Mouse (Mus musculus) neutrophil, adult 83 days (primary cell): ENCODE results near the gene Pbrm1. TPM values are rescaled to one million over a fixed set of nuclear protein-coding genes. Genes with fewer than 3 reads are reported as not detected.

ENCODE experiments used
- total RNA-seq, 2 experiments: library from RNA; stranded (reverse); gene quantifications; one replicate each; pipeline ENCODE4 v1.2.4; 2023

The Pbrm1 gene
- 10 to 100 TPM; 52.5 to 55.0 TPM for total RNA-seq

DNA sequence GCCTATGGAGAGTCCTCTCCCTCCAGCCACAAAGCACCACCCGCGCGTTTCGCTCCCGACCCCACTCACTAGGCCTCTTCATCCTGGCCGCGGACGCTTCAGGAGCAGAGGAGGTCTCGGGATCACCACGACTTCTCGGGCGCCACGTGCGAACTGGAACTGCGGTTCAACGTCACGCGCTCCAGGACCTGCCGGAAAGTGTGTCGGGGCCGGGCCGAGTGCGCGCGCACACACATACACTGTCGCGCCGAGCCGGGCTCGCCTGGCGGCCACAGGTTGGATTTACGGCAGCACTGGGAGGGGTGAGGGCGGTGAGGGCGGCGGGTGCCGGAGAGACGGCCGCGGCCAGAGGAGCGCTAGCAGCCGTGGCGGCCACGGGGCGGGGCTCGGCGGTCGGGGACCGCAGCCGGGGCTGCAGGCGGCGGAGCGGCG, at the start of gene Pbrm1, which contains the start of gene Gnl3:
Pbrm1 (plus strand) TSS at position 279 of the 432 bp plus-strand sequence.
Gnl3 (minus strand) TSS at position 293 of the 432 bp plus-strand sequence.

DNA sequence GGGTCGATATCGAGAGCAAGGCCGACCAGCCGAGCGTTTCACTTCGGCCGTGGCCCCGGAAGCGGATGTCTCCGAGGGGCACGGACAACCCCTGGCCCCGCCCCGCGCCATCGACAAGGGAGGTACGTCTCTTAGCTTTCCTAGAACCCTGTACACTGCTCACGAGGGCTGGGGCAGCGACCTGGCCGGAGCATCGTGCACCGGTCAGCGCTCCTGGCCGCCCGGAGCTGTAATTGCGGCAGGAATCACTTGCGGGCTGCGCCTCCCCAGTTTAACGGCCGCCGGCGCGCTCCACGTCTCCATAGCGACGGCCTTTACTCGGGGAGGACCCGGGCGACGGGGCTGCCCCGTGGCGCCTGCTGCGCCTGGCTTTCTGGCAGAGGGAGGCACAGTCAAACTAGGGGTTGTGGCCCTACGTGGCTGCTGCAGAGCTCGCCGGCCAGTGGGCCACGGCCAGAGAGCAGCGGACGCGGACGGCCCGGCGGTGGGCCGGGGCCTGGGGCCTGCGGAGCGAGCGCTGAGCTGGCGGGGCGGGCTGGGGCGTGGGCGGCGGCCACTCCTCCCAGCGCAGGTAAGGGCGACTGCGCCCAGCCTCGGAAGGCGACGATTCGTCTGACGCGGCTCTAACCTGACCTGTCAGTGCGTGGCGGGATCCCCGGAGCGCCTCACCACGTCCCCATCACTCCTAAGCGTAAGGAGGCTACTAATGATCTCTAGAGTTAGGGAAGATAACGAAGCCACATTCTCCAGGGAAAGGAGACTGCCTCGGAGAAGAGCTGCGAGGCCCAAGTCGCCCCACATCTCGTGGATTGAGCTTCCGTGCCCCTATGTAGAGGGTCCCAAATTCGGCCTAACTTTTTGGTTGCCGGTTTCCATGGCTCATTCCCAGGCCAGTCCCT, 17.4 kb upstream of the Pbrm1 start, which contains the start of the genes Glt8d1 and Spcs1:
Glt8d1 (plus strand) TSS at position 94 of the 899 bp plus-strand sequence.
Spcs1 (minus strand) TSS at position 366 of the 899 bp plus-strand sequence.

DNA sequence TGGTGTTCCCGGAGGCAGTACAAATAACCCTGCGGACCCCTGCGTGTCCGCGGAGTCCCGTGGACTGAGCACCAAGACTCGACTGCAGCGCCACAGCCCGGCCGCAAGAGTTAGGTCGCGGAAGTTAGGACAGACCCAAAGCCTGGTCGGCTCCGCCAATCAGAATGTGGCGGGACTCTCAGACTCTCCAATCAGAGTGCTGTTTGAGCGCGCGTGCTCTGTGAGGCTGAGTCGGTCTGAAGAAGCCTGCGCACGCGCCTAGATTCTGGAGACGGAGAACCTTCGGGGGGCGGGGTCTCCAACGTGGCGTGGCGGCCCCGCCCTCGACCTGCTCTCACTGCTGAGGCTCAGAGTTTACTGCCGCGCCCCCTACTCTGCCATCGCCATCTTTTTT, 109.9 kb downstream of the Pbrm1 start, which contains the start of gene Smim4:
Smim4 (minus strand) TSS at position 131 of the 394 bp plus-strand sequence.

DNA sequence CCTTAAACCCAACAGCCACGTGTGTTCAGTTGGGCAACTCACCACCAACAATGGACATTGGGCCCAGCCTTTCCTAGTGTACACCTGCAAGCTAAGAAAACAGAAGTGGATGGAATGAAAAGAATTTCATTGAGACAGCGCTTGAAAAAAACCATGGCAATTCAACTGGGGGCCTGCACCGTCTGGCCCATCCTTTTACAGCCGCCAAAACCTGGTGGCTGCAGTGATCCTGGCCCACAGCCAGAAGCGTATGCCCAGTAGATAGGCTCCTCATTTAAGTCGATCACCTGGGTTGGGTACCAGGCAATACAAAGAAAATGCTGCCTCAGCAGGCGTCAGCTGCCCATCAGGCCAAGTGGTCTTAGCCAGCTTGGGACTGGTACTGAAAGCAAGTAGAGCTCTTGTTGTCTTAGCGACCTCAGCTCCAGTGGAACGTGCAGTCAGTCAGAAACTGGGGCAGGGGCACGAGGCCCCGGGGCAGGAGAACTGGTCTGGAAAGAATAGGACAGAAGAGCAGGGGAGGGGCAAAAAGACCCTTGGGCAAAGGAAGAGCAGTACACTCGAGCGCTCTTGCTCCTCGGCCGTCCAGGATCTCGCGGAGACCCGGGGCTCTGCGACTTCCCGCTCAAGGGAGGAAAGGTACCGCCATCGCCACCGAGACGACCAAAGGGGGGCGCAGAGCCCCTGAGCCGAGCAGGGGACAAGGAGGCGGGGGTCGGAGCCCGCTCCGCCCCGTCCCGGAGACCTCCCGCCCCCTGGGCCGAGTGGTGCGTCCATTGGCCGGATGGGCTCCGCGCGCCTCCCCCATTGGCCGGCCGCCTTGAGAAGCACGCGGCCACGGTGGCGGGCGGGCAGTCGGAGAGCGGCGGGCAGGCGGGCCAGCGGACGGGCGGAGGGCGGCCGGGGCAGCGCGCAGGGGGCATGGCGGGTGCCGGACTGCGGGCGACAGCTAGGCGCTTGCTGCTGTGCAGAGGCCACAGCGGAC, 111.6 kb downstream of the Pbrm1 start, which contains the start of gene Nt5dc2:
Nt5dc2 (plus strand) TSS at position 818 of the 985 bp plus-strand sequence.

DNA sequence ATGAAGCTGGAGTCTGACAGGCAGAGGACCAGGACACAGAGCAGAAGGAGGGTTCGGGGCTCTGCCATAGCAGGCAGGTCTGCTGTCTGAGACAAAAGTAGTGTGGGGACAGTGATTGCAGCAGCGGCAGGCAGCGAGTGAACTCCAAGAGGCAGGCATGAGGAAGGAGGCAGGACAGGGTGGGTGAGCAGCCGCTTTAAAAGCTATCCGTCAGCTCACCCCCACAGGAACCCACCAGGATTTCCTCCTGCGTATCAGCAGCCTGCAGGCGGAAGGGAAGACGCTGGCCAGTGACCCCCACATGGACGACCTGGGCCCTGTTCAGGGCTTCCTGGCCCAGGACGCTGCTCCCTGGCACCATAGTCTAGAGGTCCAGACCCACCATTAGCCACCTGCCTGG, 149.5 kb downstream of the Pbrm1 start, which contains the start of gene Stab1:
Stab1 (minus strand) TSS at position 217 of the 400 bp plus-strand sequence.

Other genes with a start within 250 kb of the Pbrm1 start
- gene Tmem110, start 193.5 kb upstream of the Pbrm1 start, total RNA-seq: 10 to 100 TPM; 14.8 to 18.4 TPM
- gene Mustn1, start 139.9 kb upstream of the Pbrm1 start, total RNA-seq: under 1 TPM; 0.44 to 0.83 TPM
- gene Itih4, start 132.7 kb upstream of the Pbrm1 start, total RNA-seq: not detected
- not detected for gene Itih3, start 95.4 kb upstream of the Pbrm1 start, total RNA-seq
- gene Itih1, start 75.8 kb upstream of the Pbrm1 start, total RNA-seq: not detected
- gene Nek4, start 67.8 kb upstream of the Pbrm1 start, total RNA-seq: 1 to 10 TPM; 4.5 to 4.7 TPM
- gene Glt8d1, start 17.7 kb upstream of the Pbrm1 start, total RNA-seq: 10 to 100 TPM; 11.4 to 12.2 TPM
- 10 to 100 TPM; 70.6 to 86.4 TPM for gene Spcs1, start 17.5 kb upstream of the Pbrm1 start, total RNA-seq
- 10 to 100 TPM; 43.5 to 46.3 TPM for gene Gnl3, start within 50 bp of the Pbrm1 start, total RNA-seq
- 10 to 100 TPM; 43.2 to 63.8 TPM for gene Smim4, start 109.8 kb downstream of the Pbrm1 start, total RNA-seq
- gene Nt5dc2, start 111.9 kb downstream of the Pbrm1 start, total RNA-seq: 10 to 100 TPM; 15.2 to 18.0 TPM
- gene Stab1, start 149.5 kb downstream of the Pbrm1 start, total RNA-seq: 1 to 10 TPM; 2.8 to 3.7 TPM
- gene Tnnc1, start 189.2 kb downstream of the Pbrm1 start, total RNA-seq: 1 to 10 TPM; 1.0 to 2.1 TPM
- 100 to 1,000 TPM; 298 to 310 TPM for gene Nisch, start 197.8 kb downstream of the Pbrm1 start, total RNA-seq
- under 1 TPM; 0.20 to 0.38 TPM for gene Sema3g, start 198.7 kb downstream of the Pbrm1 start, total RNA-seq
- 1 to 10 TPM; 6.6 to 7.2 TPM for gene Phf7, start 232.2 kb downstream of the Pbrm1 start, total RNA-seq
- 10 to 100 TPM; 40.0 to 46.7 TPM for gene Bap1, start 232.3 kb downstream of the Pbrm1 start, total RNA-seq